Mouse (Mus musculus) monocyte, adult 5-6 weeks (primary cell): Measurements from ENCODE around the gene Zfp653. TPM values are rescaled to one million over a fixed set of nuclear protein-coding genes. Genes with fewer than 3 reads are reported as not detected.

ENCODE experiments used
- ATAC-seq: fragments of 153-309, 156-312 bp; replicated peaks from 2 replicates; pipeline ENCODE4 v1.8.0; 2017; ENCODE audit warnings: mild to moderate bottlenecking; ENCODE audit not compliant: low TSS enrichment, insufficient number of reproducible peaks, severe bottlenecking, poor library complexity, low FRiP score
- total RNA-seq: library from RNA; stranded (forward); fragments of 200-1000, 200-491, 200-594 nt; gene quantifications from 3 replicates; pipeline ENCODE4 v1.2.3, GENCODE M21; 2017

Gene Zfp653
- 8.5 to 13.4 TPM (median 13.1 TPM) in 3 replicates for total RNA-seq

GRCm38 (mm10) chr9:22070791-22071573 is at the start of gene Zfp653, which contains the start of gene Gm49318:
TSS of gene Zfp653 (minus strand) at chr9:22071376.
TSS of gene Gm49318 (minus strand) at chr9:22071259.
- peak; percentile 84 for ATAC-seq

- ATAC-seq, result peak; percentile 62
Measured at GRCm38 (mm10) chr9:22119543-22119942, 48.4 kb upstream of the Zfp653 start.

GRCm38 (mm10) chr9:22117754-22118456 is 46.7 kb upstream of the Zfp653 start:
- ATAC-seq, result peak; percentile 58

- ATAC-seq, result peak; percentile 82
Measured at GRCm38 (mm10) chr9:22116740-22117426, 45.7 kb upstream of the Zfp653 start, which contains the start of gene Elof1. TSS of gene Elof1 (minus strand) at chr9:22117172.

- no peak for ATAC-seq
Measured at GRCm38 (mm10) chr9:22116086-22116485, 44.9 kb upstream of the Zfp653 start.

GRCm38 (mm10) chr9:22115635-22116034 is 44.5 kb upstream of the Zfp653 start:
- no peak for ATAC-seq

GRCm38 (mm10) chr9:22108194-22108593 is 37.0 kb upstream of the Zfp653 start:
- no peak for ATAC-seq

GRCm38 (mm10) chr9:22099922-22100321 is 28.7 kb upstream of the Zfp653 start:
- no peak for ATAC-seq

- no peak for ATAC-seq
Measured at GRCm38 (mm10) chr9:22098993-22099696, 28.0 kb upstream of the Zfp653 start, which contains the start of gene Cnn1. TSS of gene Cnn1 (plus strand) at chr9:22099216.

GRCm38 (mm10) chr9:22095854-22096307 is 24.7 kb upstream of the Zfp653 start:
- ATAC-seq, result peak; percentile 92

GRCm38 (mm10) chr9:22092746-22093145 is 21.6 kb upstream of the Zfp653 start:
- ATAC-seq, result no peak

GRCm38 (mm10) chr9:22089986-22090385 is 18.8 kb upstream of the Zfp653 start:
- no peak for ATAC-seq

- ATAC-seq, result no peak
Measured at GRCm38 (mm10) chr9:22089281-22089680, 18.1 kb upstream of the Zfp653 start.

- no peak for ATAC-seq
Measured at GRCm38 (mm10) chr9:22087034-22087618, 15.9 kb upstream of the Zfp653 start.

- ATAC-seq, result no peak
Measured at GRCm38 (mm10) chr9:22086012-22086411, 14.8 kb upstream of the Zfp653 start.

GRCm38 (mm10) chr9:22085022-22085834 is 14.1 kb upstream of the Zfp653 start, which contains the start of gene Ecsit:
TSS of gene Ecsit (minus strand) at chr9:22085438.
- peak; percentile 99 for ATAC-seq

- ATAC-seq, result no peak
Measured at GRCm38 (mm10) chr9:22084667-22085021, 13.5 kb upstream of the Zfp653 start.
